Mouse (Mus musculus): ENCODE measurements at regions not wholly inside any gene's neighbourhood (a gene's known extent, or its start where the extent isn't known, plus 50 kb on each side); places are given as distances from the start of the nearest gene placed in this dataset.

GRCm38 (mm10) chr10:43656207-43656606 lies 78.1 kb downstream of the Cd24a start:
- TF ChIP-seq UBTF (IDR thresholded peaks at IDR 0.05; ENCODE audit: low read depth, low read length) (no peak), ELF1 (IDR thresholded peaks at IDR 0.05; ENCODE audit: low read depth, low read length) (no peak), RCOR1 (conservative IDR thresholded peaks at IDR 0.05; ENCODE audit: low read depth, low read length) (no peak), CTCF (conservative IDR thresholded peaks at IDR 0.05 in 1 of 2, IDR thresholded peaks at IDR 0.05 in 1 of 2; ENCODE audit: low read depth in 2 of 2, low read length in 2 of 2) (no peak), ZNF384 (IDR thresholded peaks at IDR 0.05; ENCODE audit: low read depth, low read length) (no peak), RAD21 (IDR thresholded peaks at IDR 0.05; ENCODE audit: low read depth, low read length) (no peak)
